Mouse (Mus musculus) adrenal gland, postnatal 14 days (tissue): ENCODE data around the gene Slc12a7. TPM values are rescaled to one million over a fixed set of nuclear protein-coding genes. Genes with fewer than 3 reads are reported as not detected.
"Not testable (repeated sequence)": the region's sequence is repeated elsewhere in the genome, so short reads cannot be mapped to it uniquely, and the experiment has no call there.

Experiments used
- DNase-seq: peaks from one replicate; pipeline ENCODE4 v3.0.0; 2021; ENCODE audit warnings: mixed read lengths
- total RNA-seq: library from RNA; stranded (reverse); gene quantifications from 2 replicates; pipeline ENCODE4 v1.2.3, GENCODE M21; 2021

Gene Slc12a7
- total RNA-seq, 1 experiment from 2014 or later: 32.3 TPM

DNA sequence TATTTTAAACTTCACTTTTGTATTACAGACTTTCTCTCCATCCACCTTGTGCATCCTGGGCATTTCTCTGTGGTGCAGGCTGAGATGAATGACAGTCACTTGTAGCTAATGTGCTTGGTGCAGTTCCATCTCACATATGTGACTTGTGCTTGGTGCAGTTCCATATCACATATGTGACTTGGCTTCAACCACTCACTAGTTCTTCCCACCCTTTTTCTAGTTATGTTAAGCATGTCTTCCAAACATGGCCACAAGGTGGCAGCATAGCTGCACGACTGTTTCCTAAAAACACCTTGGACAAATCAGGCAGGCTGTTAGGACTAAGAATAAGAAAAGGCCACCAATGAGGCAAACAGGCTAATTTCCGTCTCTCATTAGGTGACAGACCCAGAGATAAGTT lies 14.7 kb upstream of the Slc12a7 start:
- peak; percentile 88 for DNase-seq

DNA sequence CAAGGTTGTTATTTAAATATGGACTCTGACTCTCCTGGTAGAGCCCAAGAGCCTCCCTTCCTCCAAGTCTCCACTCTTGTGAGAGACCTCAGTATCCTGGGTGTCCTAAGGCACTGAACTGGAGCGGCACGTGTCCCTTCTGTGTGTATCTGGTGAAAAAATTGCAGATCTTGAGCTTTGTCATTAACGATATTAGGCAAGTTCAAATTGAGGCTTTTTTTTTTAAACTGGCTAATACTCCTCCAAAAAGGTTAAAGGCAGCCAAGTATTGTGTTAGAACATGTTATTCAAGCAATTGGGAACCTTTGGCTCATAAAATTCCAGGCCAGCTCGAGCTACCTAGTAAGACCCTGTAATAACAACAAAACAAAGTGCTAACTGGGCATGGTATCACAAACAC lies 12.7 kb upstream of the Slc12a7 start:
- DNase-seq: no peak

- DNase-seq: peak; percentile 68
Measured at GRCm38 (mm10) chr13:73723081-73723668, 9.7 kb upstream of the Slc12a7 start.

DNA sequence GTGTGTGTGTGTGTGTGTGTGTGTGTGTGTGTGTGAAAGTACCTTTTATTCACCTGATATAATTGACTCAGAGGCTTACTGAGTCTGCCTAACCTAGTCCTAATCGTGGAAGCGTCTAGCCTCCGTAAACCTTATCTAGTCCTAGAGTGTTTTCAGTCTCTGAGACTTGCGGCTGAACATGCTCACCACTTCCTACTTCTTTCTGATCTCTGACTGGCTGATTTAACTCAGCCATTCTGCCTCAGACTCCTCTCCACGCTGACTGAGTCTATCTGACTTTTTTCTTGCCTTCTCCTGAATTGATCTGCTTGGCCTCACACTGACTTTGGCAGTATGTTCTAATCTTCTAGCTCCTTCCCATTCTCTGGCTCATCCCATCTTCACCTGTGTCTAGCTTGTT lies 7.6 kb upstream of the Slc12a7 start:
- DNase-seq: no peak

DNA sequence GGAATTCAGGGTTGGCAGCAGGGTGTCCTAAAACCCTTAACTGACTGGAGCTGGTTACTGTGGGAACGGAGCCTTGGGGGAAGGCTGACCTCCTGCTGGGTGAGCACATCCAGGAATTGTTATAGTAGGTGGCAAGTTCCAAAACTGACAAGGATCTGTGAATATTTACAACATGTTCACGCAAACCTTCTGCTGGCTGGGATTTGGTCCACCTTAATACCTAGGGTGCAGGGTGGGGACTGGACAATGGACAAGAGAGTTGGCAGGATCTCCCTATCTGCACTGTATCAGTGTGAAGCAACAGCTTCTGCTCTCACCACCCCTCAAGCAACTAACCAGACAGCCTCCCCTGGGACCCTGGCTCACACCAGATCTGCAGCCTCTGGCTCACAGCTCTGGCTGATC lies 5.3 kb upstream of the Slc12a7 start:
- DNase-seq: no peak

GRCm38 (mm10) chr13:73728633-73729032 lies 4.3 kb upstream of the Slc12a7 start:
- DNase-seq: no peak

DNA sequence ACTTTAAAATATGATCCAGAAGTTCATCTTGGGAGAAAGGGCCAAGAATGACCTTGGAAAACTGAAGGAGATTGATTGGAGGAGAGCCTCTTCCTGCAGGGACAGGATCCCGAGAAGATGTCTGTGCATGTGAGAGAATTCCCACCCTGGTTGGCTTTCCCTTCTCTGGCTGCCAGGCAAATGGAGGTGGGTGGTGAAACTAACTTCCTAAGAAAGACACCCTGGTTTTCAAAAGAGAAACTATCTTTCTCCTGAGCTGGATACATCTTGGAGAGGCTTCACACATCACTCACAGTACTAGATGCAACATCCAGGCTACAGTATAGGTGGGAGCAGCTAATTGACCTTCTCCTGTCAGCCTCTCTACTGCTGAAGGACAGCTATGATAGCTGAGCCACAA lies 2.0 kb upstream of the Slc12a7 start:
- no peak for DNase-seq

DNA sequence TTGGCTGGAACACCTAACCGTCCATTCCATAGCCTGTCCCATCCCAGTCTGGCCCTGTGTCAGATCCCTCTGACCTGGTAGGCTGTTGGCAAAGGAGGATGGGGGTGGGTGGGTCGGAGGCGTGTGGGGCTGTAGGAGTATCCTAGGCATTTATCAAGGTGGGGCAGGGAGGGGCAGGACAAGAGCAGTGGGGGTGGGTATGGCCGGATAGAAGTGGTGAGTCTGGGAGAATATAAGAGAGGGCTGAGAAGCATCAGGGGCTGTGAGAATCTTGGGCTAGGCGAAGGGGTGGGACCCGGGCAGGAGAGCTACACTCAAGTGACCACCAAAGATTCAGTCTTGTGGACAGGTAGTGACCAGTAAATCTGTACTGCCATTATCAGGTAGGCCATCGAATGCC lies 659 bp upstream of the Slc12a7 start:
- no peak for DNase-seq

DNA sequence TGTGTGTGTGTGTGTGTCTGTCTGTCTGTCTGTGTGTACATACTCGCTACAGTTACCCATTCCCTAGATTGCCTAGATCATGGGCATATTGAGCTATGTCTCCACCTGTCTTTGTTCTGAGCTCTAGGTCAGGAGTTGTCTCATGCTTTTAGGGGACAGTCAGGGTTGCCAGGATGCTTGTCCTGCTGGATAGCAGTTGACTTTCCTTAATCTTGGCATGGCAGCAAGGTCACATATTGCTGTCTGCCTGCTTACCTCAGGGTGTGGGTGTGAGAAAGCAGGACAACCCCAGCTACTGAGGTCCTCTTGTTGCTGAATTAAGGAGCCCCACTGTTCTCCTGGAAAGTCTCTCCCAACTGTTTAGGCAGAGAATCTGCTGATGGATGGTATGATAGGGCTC lies 1.5 kb downstream of the Slc12a7 start:
- DNase-seq: no peak

DNA sequence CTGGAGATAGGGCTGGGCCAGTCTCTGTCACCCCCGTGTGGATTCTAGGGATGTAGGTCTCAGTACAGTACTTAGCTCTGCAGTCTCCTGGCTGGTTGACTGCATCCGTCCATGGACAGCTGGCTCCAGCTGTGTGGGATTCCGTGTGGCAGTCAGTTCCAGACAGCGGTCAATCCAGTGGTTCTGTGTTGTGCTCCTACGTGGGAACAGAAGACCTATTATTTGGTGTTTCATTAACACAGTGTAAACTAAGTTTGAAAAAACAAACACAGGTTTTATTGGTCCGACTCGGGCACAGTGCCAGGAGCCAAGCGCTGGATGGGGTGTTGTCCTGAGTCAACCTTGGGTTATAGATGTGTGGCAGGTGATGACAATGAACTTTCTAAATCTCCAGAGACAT lies 2.4 kb downstream of the Slc12a7 start:
- no peak for DNase-seq

- no peak for DNase-seq
Measured at GRCm38 (mm10) chr13:73735928-73736327, 3.0 kb downstream of the Slc12a7 start.

GRCm38 (mm10) chr13:73736943-73737342 lies 4.0 kb downstream of the Slc12a7 start:
- DNase-seq: peak; percentile 39

- not testable (repeated sequence) for DNase-seq
Measured at GRCm38 (mm10) chr13:73740399-73740944, 7.6 kb downstream of the Slc12a7 start.

GRCm38 (mm10) chr13:73742944-73743343 lies 10.1 kb downstream of the Slc12a7 start:
- DNase-seq: no peak

DNA sequence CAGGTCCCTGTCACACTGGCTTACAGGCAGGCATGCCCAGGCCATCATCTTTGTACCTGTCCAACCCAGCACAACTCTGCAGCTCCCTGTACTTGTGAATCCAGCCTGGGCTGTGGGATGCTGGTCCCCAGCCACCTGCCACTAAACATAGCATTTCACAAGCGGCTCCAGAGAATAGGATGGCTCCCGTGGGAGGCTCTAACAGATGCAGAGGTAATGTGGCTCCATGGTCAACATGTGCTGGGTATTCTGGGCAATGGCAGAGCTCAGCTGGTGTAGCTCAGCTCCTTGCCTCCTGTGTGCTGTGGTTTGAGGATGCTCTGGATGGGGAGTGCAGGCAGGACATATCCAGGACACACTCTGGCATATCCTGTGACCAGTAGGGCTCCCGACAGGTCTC lies 10.8 kb downstream of the Slc12a7 start:
- DNase-seq: no peak

DNA sequence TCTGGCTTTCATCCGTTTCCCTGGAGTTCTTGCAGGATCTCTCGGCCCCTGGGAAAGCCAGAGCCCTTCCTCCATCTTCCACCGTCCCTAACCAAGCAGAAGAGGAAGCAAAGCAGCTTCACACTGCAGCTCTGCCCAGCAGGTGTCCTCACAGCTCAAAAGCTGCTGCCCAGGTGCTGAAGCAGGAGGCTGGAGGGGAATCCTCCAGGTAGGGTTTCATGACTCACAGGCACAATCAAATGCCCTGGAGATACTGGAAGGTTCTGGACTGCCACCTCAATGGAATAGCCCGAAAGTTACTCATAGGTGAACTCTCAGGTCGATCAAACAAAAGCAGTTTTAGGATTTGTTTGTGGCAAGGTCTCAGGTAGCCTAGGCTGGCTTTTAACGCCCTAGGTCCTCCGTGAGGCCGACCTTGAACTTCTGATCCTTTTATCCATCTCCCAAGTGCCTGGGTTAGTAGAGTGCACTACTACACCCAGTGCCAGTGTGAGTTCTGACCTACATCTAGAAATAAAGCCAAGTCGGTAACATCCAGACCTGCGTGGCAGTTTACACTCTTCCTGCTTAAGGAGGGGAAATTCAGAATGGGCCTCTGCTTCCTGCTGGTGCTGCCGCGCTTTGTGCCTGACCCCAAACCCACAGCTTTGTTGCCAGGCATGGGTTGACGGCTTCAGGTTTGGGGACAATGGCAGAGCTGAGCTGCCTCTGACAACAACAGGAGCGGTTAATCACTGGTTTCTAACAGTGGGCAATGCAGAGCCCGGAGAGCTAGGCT lies 16.0 kb downstream of the Slc12a7 start:
- no peak for DNase-seq

GRCm38 (mm10) chr13:73750435-73750834 lies 17.5 kb downstream of the Slc12a7 start:
- peak; percentile 58 for DNase-seq

DNA sequence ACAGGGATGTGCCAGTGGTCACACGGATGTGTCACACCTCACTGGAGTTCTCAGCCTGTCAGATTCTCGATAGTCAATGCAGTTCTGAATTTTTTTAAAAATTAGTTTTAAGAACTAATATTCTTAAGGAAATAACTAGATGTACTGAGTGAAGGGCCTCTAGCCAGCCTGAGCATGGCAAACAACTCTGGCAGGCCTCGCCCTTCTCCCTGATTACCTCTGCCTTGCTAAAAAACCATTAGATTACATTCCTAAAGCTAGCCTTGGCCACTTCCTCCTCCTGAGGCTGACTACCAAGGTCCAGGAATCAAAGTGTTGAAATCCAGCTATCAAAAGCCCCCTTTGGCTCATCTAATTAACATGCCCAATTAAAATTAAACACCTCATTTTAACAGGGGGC lies 18.4 kb downstream of the Slc12a7 start:
- no peak for DNase-seq

DNA sequence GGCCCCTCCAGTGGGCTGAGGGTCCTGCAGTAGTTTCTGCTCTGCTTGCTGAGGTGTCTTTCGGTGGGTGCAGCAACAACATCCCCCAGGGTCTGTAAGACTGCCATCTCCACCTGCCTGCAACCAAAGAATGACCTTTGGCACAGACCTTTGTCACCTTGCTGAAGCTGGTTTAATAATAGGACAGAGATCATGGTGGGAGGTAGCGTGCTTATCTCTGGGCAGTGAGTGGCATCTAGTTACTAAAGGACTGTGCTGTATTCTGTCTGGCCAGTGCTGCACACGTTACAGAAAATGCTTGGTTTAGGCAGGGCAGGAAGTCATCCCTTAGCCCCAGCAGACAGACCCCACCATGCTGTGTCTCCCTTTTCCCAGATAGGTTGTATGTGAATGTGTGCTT lies 22.9 kb downstream of the Slc12a7 start:
- DNase-seq: no peak

- no peak for DNase-seq
Measured at GRCm38 (mm10) chr13:73756916-73757315, 24.0 kb downstream of the Slc12a7 start.

DNA sequence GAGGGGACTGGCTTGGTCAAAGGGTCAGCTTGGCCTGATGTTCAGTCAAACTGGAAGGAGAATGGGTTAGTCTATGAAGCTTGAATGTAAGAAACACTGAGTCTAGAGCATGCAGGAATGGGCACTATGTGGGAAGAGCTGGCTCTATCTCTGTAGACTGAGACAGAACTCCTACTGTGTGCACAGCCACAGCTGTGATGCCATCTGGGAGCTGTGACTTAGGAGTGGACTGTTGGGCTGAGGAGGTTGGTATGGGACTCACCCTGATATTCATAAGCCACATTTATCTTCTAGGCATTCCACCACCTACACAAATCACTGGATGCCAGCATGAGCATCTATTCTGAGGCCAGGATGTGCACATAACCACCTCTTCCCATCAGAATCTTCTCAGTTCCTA lies 24.5 kb downstream of the Slc12a7 start:
- no peak for DNase-seq

DNA sequence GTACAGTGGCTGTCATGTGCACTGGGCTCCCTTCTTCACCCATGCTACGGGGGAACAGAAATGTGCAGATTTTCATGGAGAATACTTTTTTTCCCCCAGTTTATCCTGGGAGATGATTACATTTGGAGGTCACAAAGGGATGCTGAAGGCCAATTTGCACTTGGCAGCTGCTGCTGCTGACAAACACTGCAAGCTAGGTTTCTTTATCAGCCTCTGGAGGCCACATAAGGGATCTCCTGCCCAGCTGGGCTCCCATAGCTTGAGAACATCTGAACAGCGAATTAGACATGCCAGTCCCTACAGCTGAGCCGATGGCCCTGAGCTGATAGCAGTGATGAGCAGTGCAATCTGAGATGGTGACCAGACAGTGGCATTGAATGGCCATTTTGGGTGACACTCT lies 26.7 kb downstream of the Slc12a7 start:
- no peak for DNase-seq

GRCm38 (mm10) chr13:73760126-73760525 lies 27.2 kb downstream of the Slc12a7 start:
- no peak for DNase-seq

GRCm38 (mm10) chr13:73762938-73763337 lies 30.0 kb downstream of the Slc12a7 start:
- no peak for DNase-seq
